Mouse (Mus musculus) bone marrow macrophage, adult 2 months (primary cell): ENCODE measurements around the gene Gm20661.

ENCODE experiments used
- CTCF ChIP-seq: IDR thresholded peaks from 2 replicates; pipeline ENCODE4 v1.5.1; 2012; ENCODE audit warnings: low read depth, mild to moderate bottlenecking, low read length, moderate library complexity
- POLR2A ChIP-seq: IDR thresholded peaks from 2 replicates; pipeline ENCODE4 v1.6.1; 2012; ENCODE audit warnings: mild to moderate bottlenecking, low read depth, low read length, borderline replicate concordance

DNA sequence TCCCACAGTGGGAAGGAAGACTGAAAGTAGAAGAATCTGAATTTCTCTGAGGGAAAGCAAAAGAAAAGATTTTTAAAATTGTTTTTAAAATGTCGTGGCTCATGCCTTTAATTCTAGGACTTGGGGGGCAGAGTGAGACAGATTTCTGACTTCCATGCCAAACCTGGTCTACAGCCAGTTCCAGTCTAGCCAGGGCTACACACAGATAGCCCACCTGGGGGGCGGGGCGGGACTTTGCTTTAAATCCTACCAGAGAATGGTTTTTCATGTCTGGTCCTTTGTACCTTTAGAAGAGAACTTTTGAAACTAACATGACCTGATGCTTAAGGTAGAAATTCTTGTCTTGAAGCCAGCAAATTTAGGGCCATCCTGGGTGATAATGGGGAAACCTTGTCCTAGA lies 40.4 kb downstream of the Gm20661 start:
- TF ChIP-seq CTCF (no peak), POLR2A (no peak)
